Mouse (Mus musculus) Patski (cell line): ENCODE data around the gene Tnrc6a. TPM values are rescaled to one million over a fixed set of nuclear protein-coding genes. Genes with fewer than 3 reads are reported as not detected.

Experiments
- ATAC-seq: fragments of 100-300 bp; one replicate; pipeline ENCODE4 v1.8.0; 2021
- CTCF ChIA-PET: fragments of 350-600 bp; sonication (Branson Sonifier 250); formaldehyde crosslinking; loops from one replicate; lab custom pipeline; 2022; ENCODE audit warnings: inconsistent platforms; lab: Charles Lee
- POLR2A ChIA-PET: fragments of 350-600 bp; sonication (Branson Sonifier 250); formaldehyde crosslinking; loops from one replicate; lab custom pipeline; 2022; ENCODE audit warnings: antibody characterized with exemption, inconsistent platforms; lab: Charles Lee
- DNase-seq: peaks from one replicate; pipeline ENCODE4 v3.0.0-alpha.2; 2011; ENCODE audit warnings: low read depth, low spot score
- H3K27me3 ChIP-seq: fragments of 371-371 bp; one replicate; pipeline ENCODE4 v1.5.1; 2021
- CTCF ChIP-seq: fragments of 100-300 bp; IDR thresholded peaks from one replicate; pipeline ENCODE4 v1.5.1; 2021
- in situ Hi-C: fragments of 300-500 bp; cut with MboI; formaldehyde crosslinking; loops from 3 replicates; pipeline ENCODE4 v1.11.1; 2018; ENCODE audit warnings: low pct_unique_long_range_greater_than_20kb, mixed read lengths
- polyA plus RNA-seq: library from polyadenylated mRNA; unstranded; gene quantifications from one replicate; pipeline ENCODE4 v1.2.3, GENCODE M21; 2021

Tnrc6a gene
- polyA plus RNA-seq, 1 experiment from 2014 or later: 34.1 TPM

GRCm38 (mm10) chr7:123105906-123106305 lies 17.8 kb upstream of the Tnrc6a start:
- POLR2A ChIA-PET: no interaction called here
- CTCF ChIA-PET: interaction anchor here (0.6 to 1.1 kb wide), 2 partner anchors 16 to 71 kb away, joined by 3 read pairs; no protein-coding TSS in a partner anchor
- no peak for ATAC-seq
- DNase-seq: no peak
- TF ChIP-seq CTCF: no peak
- in situ Hi-C loops: no loop called here
- H3K27me3 ChIP-seq: no peaks in the 10 kb centered on the region

GRCm38 (mm10) chr7:123106326-123106725 lies 17.4 kb upstream of the Tnrc6a start:
- ChIA-PET CTCF (interaction anchor here (0.6 to 1.1 kb wide), 3 partner anchors 14 to 71 kb away, joined by 3 to 5 read pairs (median 3); no protein-coding TSS in a partner anchor), POLR2A (no interaction called here)
- no peak for TF ChIP-seq CTCF
- in situ Hi-C loops: no loop called here
- no peaks in the 10 kb centered on the region for H3K27me3 ChIP-seq
- DNase-seq (no peak), ATAC-seq (no peak)

- H3K27me3 ChIP-seq: no peaks in the 10 kb centered on the region
- TF ChIP-seq CTCF: no peak
- in situ Hi-C loops: no loop called here
- ChIA-PET CTCF (interaction anchor here (1.8 kb wide), 1 partner anchor 33 kb away, joined by 3 read pairs; no protein-coding TSS in a partner anchor), POLR2A (no interaction called here)
- ATAC-seq (no peak), DNase-seq (no peak)
Measured at GRCm38 (mm10) chr7:123108058-123109055, 15.3 kb upstream of the Tnrc6a start.

GRCm38 (mm10) chr7:123109361-123110000 lies 14.2 kb upstream of the Tnrc6a start:
- no peak for DNase-seq
- POLR2A ChIA-PET: interaction anchor here (0.6 kb wide), 1 partner anchor 70 kb away, joined by 3 read pairs; no protein-coding TSS in a partner anchor
- CTCF ChIA-PET: interaction anchor here (1.0 to 2.4 kb wide), 3 partner anchors 8 to 21 kb away, joined by 3 to 8 read pairs (median 5); no protein-coding TSS in a partner anchor
- TF ChIP-seq CTCF: no peak
- H3K27me3 ChIP-seq: no peaks in the 10 kb centered on the region
- peak; percentile 6 for ATAC-seq
- in situ Hi-C loops: no loop called here

GRCm38 (mm10) chr7:123110135-123110534 lies 13.6 kb upstream of the Tnrc6a start:
- no peak for TF ChIP-seq CTCF
- CTCF ChIA-PET: interaction anchor here (0.8 to 2.4 kb wide), 4 partner anchors 9 to 21 kb away, joined by 3 to 8 read pairs (median 4); no protein-coding TSS in a partner anchor
- in situ Hi-C loops: no loop called here
- POLR2A ChIA-PET: interaction anchor here (0.6 kb wide), 1 partner anchor 1289 kb away, joined by 8 read pairs; no protein-coding TSS in a partner anchor
- ATAC-seq (peak; percentile 92), DNase-seq (peak; percentile 78)
- no peaks in the 10 kb centered on the region for H3K27me3 ChIP-seq

GRCm38 (mm10) chr7:123113590-123113989 lies 10.1 kb upstream of the Tnrc6a start:
- no peak for ATAC-seq
- no peaks in the 10 kb centered on the region for H3K27me3 ChIP-seq
- ChIA-PET POLR2A (interaction anchor here (0.7 kb wide), 1 partner anchor 51 kb away, joined by 3 read pairs; no protein-coding TSS in a partner anchor), CTCF (interaction anchor here (1.4 kb wide), 1 partner anchor 9 kb away, joined by 6 read pairs; no protein-coding TSS in a partner anchor)
- DNase-seq: no peak
- in situ Hi-C loops: no loop called here
- no peak for TF ChIP-seq CTCF

GRCm38 (mm10) chr7:123116799-123117198 lies 6.9 kb upstream of the Tnrc6a start:
- H3K27me3 ChIP-seq: no peaks in the 10 kb centered on the region
- ChIA-PET CTCF (no interaction called here), POLR2A (no interaction called here)
- DNase-seq (no peak), ATAC-seq (no peak)
- TF ChIP-seq CTCF: no peak
- in situ Hi-C loops: no loop called here

GRCm38 (mm10) chr7:123117209-123117608 lies 6.5 kb upstream of the Tnrc6a start:
- no peak for TF ChIP-seq CTCF
- in situ Hi-C loops: no loop called here
- ATAC-seq (no peak), DNase-seq (no peak)
- H3K27me3 ChIP-seq: no peaks in the 10 kb centered on the region
- ChIA-PET CTCF (no interaction called here), POLR2A (no interaction called here)

- ATAC-seq (no peak), DNase-seq (no peak)
- CTCF ChIA-PET: interaction anchor here (1.6 kb wide), 1 partner anchor 10 kb away, joined by 5 read pairs; no protein-coding TSS in a partner anchor
- POLR2A ChIA-PET: no interaction called here
- no peak for TF ChIP-seq CTCF
- H3K27me3 ChIP-seq: no peaks in the 10 kb centered on the region
- in situ Hi-C loops: no loop called here
Measured at GRCm38 (mm10) chr7:123120516-123120915, 3.2 kb upstream of the Tnrc6a start.

GRCm38 (mm10) chr7:123124299-123124716 lies 623 bp downstream of the Tnrc6a start:
- TF ChIP-seq CTCF: no peak
- CTCF ChIA-PET: interaction anchor here (1.6 kb wide), 1 partner anchor 9 kb away, joined by 5 read pairs; no protein-coding TSS in a partner anchor
- in situ Hi-C loops: no loop called here
- DNase-seq: no peak
- peak; percentile 15 for ATAC-seq
- no peaks in the 10 kb centered on the region for H3K27me3 ChIP-seq
- POLR2A ChIA-PET: interaction anchor here (0.6 to 1.2 kb wide), 2 partner anchors 13 to 78 kb away, joined by 4 to 9 read pairs; no protein-coding TSS in a partner anchor
